Mouse (Mus musculus) heart, embryonic 11.5 days (tissue): Measurements from ENCODE around the gene Lrrtm4. TPM values are rescaled to one million over a fixed set of nuclear protein-coding genes. Genes with fewer than 3 reads are reported as not detected.

Source experiments
- ATAC-seq: fragments of 200-750 bp; cut with Nextera tagmentation; replicated peaks from 2 replicates; pipeline ENCODE4 v1.8.0; 2017; ENCODE audit warnings: moderate library complexity; ENCODE audit not compliant: insufficient number of reproducible peaks, low FRiP score, low TSS enrichment
- H3K27ac ChIP-seq: fragments of 300-500 bp; sonication (generic); 2 replicates; pipeline ENCODE4 v1.5.1; 2014; ENCODE audit warnings: mild to moderate bottlenecking, low read depth, low read length
- H3K27me3 ChIP-seq: fragments of 300-500 bp; sonication (generic); 2 replicates; pipeline ENCODE4 v1.6.1; 2014; ENCODE audit warnings: mild to moderate bottlenecking, low read length, mixed read lengths; ENCODE audit not compliant: control insufficient read depth, insufficient read depth
- H3K36me3 ChIP-seq: fragments of 300-500 bp; sonication (generic); 2 replicates; pipeline ENCODE4 v1.6.1; 2014; ENCODE audit warnings: mild to moderate bottlenecking, low read length, moderate library complexity, mixed read lengths; ENCODE audit not compliant: control insufficient read depth, insufficient read depth
- H3K4me1 ChIP-seq: fragments of 300-500 bp; sonication (generic); 2 replicates; pipeline ENCODE4 v1.6.1; 2014; ENCODE audit warnings: low read length; ENCODE audit not compliant: control insufficient read depth, insufficient read depth
- H3K4me2 ChIP-seq: fragments of 300-500 bp; sonication (generic); 2 replicates; pipeline ENCODE4 v1.6.1; 2014; ENCODE audit warnings: mild to moderate bottlenecking, moderate library complexity
- H3K4me3 ChIP-seq: fragments of 300-500 bp; sonication (generic); 2 replicates; pipeline ENCODE4 v1.5.1; 2014; ENCODE audit warnings: low read depth, low read length
- H3K9ac ChIP-seq: fragments of 300-500 bp; sonication (generic); 2 replicates; pipeline ENCODE4 v1.6.1; 2014; ENCODE audit warnings: mild to moderate bottlenecking, low read depth, low read length, moderate library complexity
- H3K9me3 ChIP-seq: fragments of 300-500 bp; sonication (generic); replicated peaks from 2 replicates; pipeline ENCODE4 v1.6.1; 2016; ENCODE audit warnings: low read length; ENCODE audit not compliant: control insufficient read depth
- WGBS: fragments of 180-500 bp; shearing (Covaris S2); extraction: QIAGEN DNeasy Blood & Tissue Kit; methylation state at CpG from one replicate; pipeline ENCODE4 v1.1.7; 2014; ENCODE audit not compliant: insufficient replicate concordance; 5-methylcytosine and 5-hydroxymethylcytosine counted together
- polyA plus RNA-seq: library from polyadenylated mRNA; unstranded; fragments of >200 nt; fragmentation: Nextera tagmentation; extraction: Ambion mirVana; gene quantifications from 2 replicates; pipeline ENCODE4 v1.2.1, GENCODE M21; 2014

Gene Lrrtm4
- polyA plus RNA-seq, 1 experiment from 2014 or later = 1.7 TPM

- no peaks in the 10 kb centered on the region for H3K27me3 ChIP-seq
- no peak overlapping the region for H3K9ac ChIP-seq
- H3K4me2 ChIP-seq = no peak overlapping the region
- no peaks in the 10 kb centered on the region for H3K9me3 ChIP-seq
- H3K4me3 ChIP-seq = no peak overlapping the region
- no peaks in the 10 kb centered on the region for H3K4me1 ChIP-seq
- no peaks in the 10 kb centered on the region for H3K36me3 ChIP-seq
- H3K27ac ChIP-seq = no peak overlapping the region
- ATAC-seq = no peak
These were observed 531.2 kb downstream of the Lrrtm4 start for GRCm38 (mm10) chr6:80549907-80550306.

- no peaks in the 10 kb centered on the region for H3K4me1 ChIP-seq
- H3K9ac ChIP-seq = no peak overlapping the region
- WGBS = 95% methylated on average over 2 of the region's 2 CpGs
- H3K27me3 ChIP-seq = no peaks in the 10 kb centered on the region
- no peak overlapping the region for H3K4me2 ChIP-seq
- H3K4me3 ChIP-seq = no peak overlapping the region
- no peak for ATAC-seq
- H3K9me3 ChIP-seq = no peaks in the 10 kb centered on the region
- H3K27ac ChIP-seq = no peak overlapping the region
- H3K36me3 ChIP-seq = no peaks in the 10 kb centered on the region
These were observed 534.7 kb downstream of the Lrrtm4 start for GRCm38 (mm10) chr6:80553398-80553797.

- no peaks in the 10 kb centered on the region for H3K9me3 ChIP-seq
- H3K4me2 ChIP-seq = no peak overlapping the region
- H3K4me3 ChIP-seq = no peak overlapping the region
- H3K36me3 ChIP-seq = no peaks in the 10 kb centered on the region
- H3K27ac ChIP-seq = no peak overlapping the region
- H3K4me1 ChIP-seq = no peaks in the 10 kb centered on the region
- no peak overlapping the region for H3K9ac ChIP-seq
- ATAC-seq = no peak
- no peaks in the 10 kb centered on the region for H3K27me3 ChIP-seq
These were observed 536.3 kb downstream of the Lrrtm4 start for GRCm38 (mm10) chr6:80554991-80555390.

DNA sequence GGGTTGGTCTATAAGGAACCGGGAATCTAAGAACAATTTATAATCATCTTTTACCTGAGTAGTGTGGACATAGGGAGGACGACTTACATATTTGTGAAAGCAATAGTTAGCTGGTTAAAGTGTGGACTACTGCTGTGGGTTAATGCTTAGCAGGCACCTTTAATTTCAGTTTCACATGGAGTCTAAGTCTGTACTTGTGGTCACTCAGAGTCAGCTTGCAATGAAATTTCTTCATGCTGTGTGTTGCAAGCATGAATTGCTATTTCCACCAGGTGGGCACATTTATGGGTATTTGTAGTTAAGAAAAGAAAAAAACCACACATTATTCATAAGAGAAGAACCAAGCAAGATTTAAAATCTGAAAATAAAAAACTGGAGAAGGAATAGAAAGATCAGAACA lies 558.5 kb downstream of the Lrrtm4 start:
- H3K9ac ChIP-seq = no peak overlapping the region
- no peak overlapping the region for H3K4me2 ChIP-seq
- H3K9me3 ChIP-seq = no peaks in the 10 kb centered on the region
- 78% methylated on average over 2 of the region's 2 CpGs for WGBS
- H3K27ac ChIP-seq = no peak overlapping the region
- no peaks in the 10 kb centered on the region for H3K36me3 ChIP-seq
- H3K4me3 ChIP-seq = no peak overlapping the region
- no peaks in the 10 kb centered on the region for H3K4me1 ChIP-seq
- no peaks in the 10 kb centered on the region for H3K27me3 ChIP-seq
- no peak for ATAC-seq

GRCm38 (mm10) chr6:80582225-80582624 lies 563.5 kb downstream of the Lrrtm4 start:
- no peak for ATAC-seq
- H3K4me1 ChIP-seq = no peaks in the 10 kb centered on the region
- WGBS = 76% methylated on average over 1 of the region's 1 CpGs
- no peaks in the 10 kb centered on the region for H3K27me3 ChIP-seq
- no peak overlapping the region for H3K9ac ChIP-seq
- no peaks in the 10 kb centered on the region for H3K9me3 ChIP-seq
- no peak overlapping the region for H3K4me2 ChIP-seq
- H3K27ac ChIP-seq = no peak overlapping the region
- no peak overlapping the region for H3K4me3 ChIP-seq
- no peaks in the 10 kb centered on the region for H3K36me3 ChIP-seq

DNA sequence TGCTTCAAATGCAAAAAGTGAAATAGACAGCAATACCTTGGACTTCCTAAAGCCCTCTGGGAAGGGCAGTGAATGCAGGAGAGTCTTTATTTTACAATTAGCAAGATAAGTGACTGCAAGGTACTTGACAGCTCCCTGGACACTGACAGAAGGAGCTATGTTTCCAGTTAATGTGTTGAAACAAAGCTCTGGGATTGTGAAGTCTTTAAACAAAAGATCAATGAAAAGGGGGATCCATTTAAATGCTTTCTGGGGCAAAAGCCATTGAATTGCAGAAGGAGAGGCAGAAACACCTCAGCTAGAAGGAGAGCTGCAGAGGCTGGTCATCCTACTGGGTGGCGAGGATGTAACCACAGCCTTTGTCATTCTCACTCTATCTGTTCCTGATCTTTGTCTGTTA lies 571.1 kb downstream of the Lrrtm4 start:
- Histone ChIP-seq H3K9ac (no peak overlapping the region), H3K36me3 (no peaks in the 10 kb centered on the region), H3K4me3 (no peak overlapping the region), H3K27ac (no peak overlapping the region), H3K9me3 (no peaks in the 10 kb centered on the region), H3K27me3 (no peaks in the 10 kb centered on the region), H3K4me2 (no peak overlapping the region), H3K4me1 (no peaks in the 10 kb centered on the region)
- 56% methylated on average over 1 of the region's 1 CpGs for WGBS
- ATAC-seq = no peak

- no peak overlapping the region for H3K9ac ChIP-seq
- H3K27me3 ChIP-seq = no peaks in the 10 kb centered on the region
- H3K4me2 ChIP-seq = no peak overlapping the region
- H3K36me3 ChIP-seq = no peaks in the 10 kb centered on the region
- no peak overlapping the region for H3K4me3 ChIP-seq
- no peaks in the 10 kb centered on the region for H3K9me3 ChIP-seq
- H3K4me1 ChIP-seq = no peaks in the 10 kb centered on the region
- no peak overlapping the region for H3K27ac ChIP-seq
- no peak for ATAC-seq
- WGBS = 70% methylated on average over 2 of the region's 2 CpGs
These were observed 600.8 kb downstream of the Lrrtm4 start for GRCm38 (mm10) chr6:80619508-80619907.

DNA sequence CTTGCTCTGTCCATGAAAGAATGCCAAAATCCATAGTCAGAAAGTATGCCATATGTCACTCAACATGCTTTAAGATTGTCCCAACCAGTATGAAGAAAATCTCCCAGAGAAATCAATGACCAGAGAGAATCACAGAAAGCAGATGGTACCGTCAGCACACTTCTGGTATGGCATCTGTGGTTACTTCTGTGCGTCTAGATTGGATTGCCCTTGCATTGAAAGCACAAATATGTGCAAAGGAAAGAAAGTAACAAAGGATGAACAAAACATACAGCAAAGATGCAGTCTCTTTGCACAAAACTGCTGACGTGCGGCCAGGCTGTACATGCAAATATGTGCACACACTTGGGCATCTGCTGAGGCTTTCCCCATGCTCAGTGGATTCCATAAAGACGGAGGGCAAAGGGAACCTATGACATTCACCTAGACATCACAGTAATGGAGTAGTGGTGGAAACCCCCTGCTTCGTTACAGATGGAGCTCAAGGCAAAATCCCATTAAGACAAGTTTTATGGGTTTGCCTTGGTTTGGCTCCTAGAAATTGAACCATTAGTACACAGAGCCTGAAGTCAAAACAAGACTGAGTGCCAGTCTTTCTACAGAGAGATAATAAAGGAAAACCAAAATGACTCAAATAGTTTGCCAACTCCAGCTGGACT lies 604.1 kb downstream of the Lrrtm4 start:
- Histone ChIP-seq H3K4me1 (no peaks in the 10 kb centered on the region), H3K36me3 (no peaks in the 10 kb centered on the region), H3K27ac (no peak overlapping the region), H3K9ac (no peak overlapping the region), H3K4me3 (no peak overlapping the region), H3K27me3 (no peaks in the 10 kb centered on the region), H3K4me2 (no peak overlapping the region), H3K9me3 (no peaks in the 10 kb centered on the region)
- 83% methylated on average over 6 of the region's 6 CpGs for WGBS
- ATAC-seq = no peak

DNA sequence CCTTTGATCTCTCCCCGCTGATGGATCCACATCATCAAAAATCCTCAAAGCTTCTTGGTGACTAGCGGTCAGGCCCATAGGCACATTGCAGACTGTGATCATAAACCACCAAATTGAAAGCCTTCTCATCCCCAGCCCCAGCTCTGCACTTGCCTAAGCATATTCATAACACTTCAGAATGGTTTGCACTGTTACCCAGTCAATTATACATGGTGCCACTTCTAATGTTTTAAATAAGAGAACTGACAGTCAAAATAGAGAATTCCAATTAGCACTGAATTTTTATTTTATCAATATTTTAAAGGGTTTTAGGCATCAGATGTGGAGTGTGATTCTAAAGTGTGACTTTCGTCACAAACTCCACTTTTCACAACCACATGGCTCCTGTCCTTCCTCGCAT lies 606.8 kb downstream of the Lrrtm4 start:
- Histone ChIP-seq H3K36me3 (no peaks in the 10 kb centered on the region), H3K4me1 (no peaks in the 10 kb centered on the region), H3K27me3 (no peaks in the 10 kb centered on the region), H3K4me3 (no peak overlapping the region), H3K4me2 (no peak overlapping the region), H3K27ac (no peak overlapping the region), H3K9ac (no peak overlapping the region), H3K9me3 (no peaks in the 10 kb centered on the region)
- no peak for ATAC-seq
- WGBS = 76% methylated on average over 4 of the region's 4 CpGs
